Mouse (Mus musculus): ENCODE results near the gene Aco2.

Gene Aco2

GRCm38 (mm10) chr15:81846755-81847154 lies 25.4 kb upstream of the Aco2 start:
- no peak for DNase-seq

- no peak for DNase-seq
These were observed 24.9 kb upstream of the Aco2 start for GRCm38 (mm10) chr15:81847161-81847560.

- DNase-seq: no peak
These were observed 24.2 kb upstream of the Aco2 start for GRCm38 (mm10) chr15:81847861-81848260.

GRCm38 (mm10) chr15:81848301-81848700 lies 23.8 kb upstream of the Aco2 start:
- DNase-seq: peak in 1 of 2 experiments; percentile 60

- peak in 1 of 2 experiments; percentile 23 for DNase-seq
These were observed 23.0 kb upstream of the Aco2 start for GRCm38 (mm10) chr15:81849104-81849503.

GRCm38 (mm10) chr15:81850718-81851117 lies 21.4 kb upstream of the Aco2 start:
- peak; percentile 63 to 72 for DNase-seq

- peak in 1 of 2 experiments; percentile 56 for DNase-seq
These were observed 20.7 kb upstream of the Aco2 start for GRCm38 (mm10) chr15:81851375-81851774.

GRCm38 (mm10) chr15:81852411-81853000 lies 19.6 kb upstream of the Aco2 start:
- no peak for DNase-seq

GRCm38 (mm10) chr15:81853081-81853480 lies 19.0 kb upstream of the Aco2 start:
- DNase-seq: no peak

GRCm38 (mm10) chr15:81856030-81856790 lies 15.9 kb upstream of the Aco2 start:
- peak; percentile 74 to 81 for DNase-seq

GRCm38 (mm10) chr15:81856938-81857723 lies 15.0 kb upstream of the Aco2 start:
- peak in 1 of 2 experiments; percentile 35 for DNase-seq

GRCm38 (mm10) chr15:81857724-81858116 lies 14.4 kb upstream of the Aco2 start:
- DNase-seq: no peak

- DNase-seq: peak; percentile 88 to 90
These were observed 14.0 kb upstream of the Aco2 start for GRCm38 (mm10) chr15:81858138-81858516.

GRCm38 (mm10) chr15:81858517-81859329 lies 13.4 kb upstream of the Aco2 start, which contains the start of gene Tob2:
Gene Tob2, minus strand, starts transcription at chr15:81858796.
- DNase-seq: peak; percentile 57 to 73

- DNase-seq: peak; percentile 71 to 85
These were observed 12.5 kb upstream of the Aco2 start for GRCm38 (mm10) chr15:81859330-81860255.

- peak in 1 of 2 experiments; percentile 22 for DNase-seq
These were observed 11.5 kb upstream of the Aco2 start for GRCm38 (mm10) chr15:81860471-81861135.

GRCm38 (mm10) chr15:81864238-81864637 lies 7.9 kb upstream of the Aco2 start:
- no peak for DNase-seq

GRCm38 (mm10) chr15:81869985-81870384 lies 2.1 kb upstream of the Aco2 start:
- DNase-seq: no peak

- DNase-seq: peak; percentile 67 to 79
These were observed 376 bp upstream of the Aco2 start, which contains the start of gene Phf5a for GRCm38 (mm10) chr15:81871604-81872261. Gene Phf5a, minus strand, starts transcription at chr15:81871911.

Measured in thymus, adult 18-20 months (tissue).